Mouse (Mus musculus) bone marrow macrophage, adult 2 months (primary cell): Measurements from ENCODE around the gene Aff3. TPM values are rescaled to one million over a fixed set of nuclear protein-coding genes. Genes with fewer than 3 reads are reported as not detected.

Experiments used
- H3K27ac ChIP-seq: 2 replicates; pipeline ENCODE4 v1.5.1; 2012; ENCODE audit warnings: low read depth, low read length; ENCODE audit not compliant: insufficient read depth
- H3K4me1 ChIP-seq: 2 replicates; pipeline ENCODE4 v1.6.1; 2012; ENCODE audit warnings: low read length; ENCODE audit not compliant: control insufficient read depth, insufficient read depth
- H3K4me3 ChIP-seq: 2 replicates; pipeline ENCODE4 v1.5.1; 2012; ENCODE audit warnings: mild to moderate bottlenecking, low read length, moderate library complexity; ENCODE audit not compliant: insufficient read depth
- CTCF ChIP-seq: IDR thresholded peaks from 2 replicates; pipeline ENCODE4 v1.5.1; 2012; ENCODE audit warnings: low read depth, mild to moderate bottlenecking, low read length, moderate library complexity
- POLR2A ChIP-seq: IDR thresholded peaks from 2 replicates; pipeline ENCODE4 v1.6.1; 2012; ENCODE audit warnings: mild to moderate bottlenecking, low read depth, low read length, borderline replicate concordance
- polyA plus RNA-seq: library from polyadenylated mRNA; stranded (reverse); fragments of >200 nt; gene quantifications from 2 replicates; pipeline ENCODE4 v1.2.4, GENCODE M21; 2012; ENCODE audit not compliant: missing spikeins, insufficient read depth, insufficient read length

Aff3 gene
- polyA plus RNA-seq, 1 experiment: not detected

DNA sequence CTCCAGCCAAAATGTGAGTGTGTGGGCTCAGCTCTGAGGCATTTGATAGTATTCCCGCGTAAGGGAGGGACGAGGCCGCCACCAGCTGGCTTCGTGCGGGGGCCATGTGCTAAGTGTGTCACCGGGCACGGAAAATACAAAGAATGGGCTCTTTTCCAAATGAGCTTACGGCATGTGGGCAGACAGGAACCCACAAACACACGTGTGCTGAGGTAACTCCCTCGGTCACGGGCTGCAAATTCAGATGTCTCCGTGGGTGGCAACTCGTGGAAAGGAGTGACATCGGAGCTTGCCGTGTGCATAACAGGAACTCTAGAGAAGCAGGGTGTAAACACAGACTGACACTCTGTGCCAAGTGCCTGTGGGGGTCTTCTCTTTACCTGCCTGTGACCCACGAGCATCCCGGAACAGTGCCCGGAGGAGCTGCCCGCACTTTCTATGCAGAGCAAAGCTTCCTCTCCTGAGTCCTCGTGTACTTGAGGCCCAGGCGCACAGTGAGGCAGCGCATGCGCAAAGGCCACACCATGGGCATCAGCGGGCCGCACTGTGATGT lies 305.9 kb downstream of the Aff3 start:
- Histone ChIP-seq H3K4me3 (no peak overlapping the region), H3K27ac (no peak overlapping the region), H3K4me1 (no peaks in the 10 kb centered on the region)
- no peak for TF ChIP-seq CTCF

DNA sequence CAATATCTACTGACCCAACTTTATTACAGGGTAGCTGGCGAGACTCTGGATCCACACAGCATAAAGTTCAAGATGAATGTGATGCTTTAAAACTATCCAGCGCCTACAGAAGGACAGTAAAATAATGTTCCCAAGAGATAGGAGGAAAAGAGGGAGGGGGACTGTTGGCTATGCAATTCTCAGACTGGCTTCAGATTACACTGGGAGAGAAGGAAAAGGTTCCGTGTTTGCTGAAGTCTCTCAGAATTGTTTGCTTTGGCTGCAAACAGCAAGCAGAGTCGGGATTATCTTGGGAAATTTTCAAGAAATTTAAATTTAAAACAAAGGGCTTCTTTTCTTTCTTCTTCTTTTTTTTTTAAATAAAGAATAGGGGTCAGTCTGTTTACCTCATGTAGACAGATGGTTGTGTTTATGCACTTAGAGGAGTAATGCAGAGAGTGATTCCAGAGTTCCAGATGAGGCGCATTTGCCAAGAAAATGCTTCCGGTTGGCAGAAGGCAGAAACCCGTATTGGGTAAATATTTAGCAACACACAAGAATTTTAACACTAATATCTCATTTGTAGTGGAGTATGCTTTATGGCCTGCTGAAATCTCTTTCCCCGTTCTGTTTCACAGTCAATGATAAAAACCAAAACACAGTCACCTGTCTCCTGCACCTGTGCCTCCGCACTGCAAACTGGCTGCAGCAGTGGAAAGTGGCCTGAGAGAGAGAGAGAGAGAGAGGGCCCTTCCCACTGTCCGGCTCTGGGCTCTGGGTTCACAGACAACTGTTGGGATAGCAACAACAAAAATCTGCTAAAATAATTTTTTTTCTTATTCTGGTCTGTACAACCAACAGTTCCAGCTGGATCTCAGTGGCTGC lies 306.6 kb downstream of the Aff3 start:
- TF ChIP-seq CTCF: no peak
- no peak for TF ChIP-seq POLR2A
- H3K4me3 ChIP-seq: no peak overlapping the region
- no peak overlapping the region for H3K27ac ChIP-seq
- H3K4me1 ChIP-seq: no peaks in the 10 kb centered on the region

DNA sequence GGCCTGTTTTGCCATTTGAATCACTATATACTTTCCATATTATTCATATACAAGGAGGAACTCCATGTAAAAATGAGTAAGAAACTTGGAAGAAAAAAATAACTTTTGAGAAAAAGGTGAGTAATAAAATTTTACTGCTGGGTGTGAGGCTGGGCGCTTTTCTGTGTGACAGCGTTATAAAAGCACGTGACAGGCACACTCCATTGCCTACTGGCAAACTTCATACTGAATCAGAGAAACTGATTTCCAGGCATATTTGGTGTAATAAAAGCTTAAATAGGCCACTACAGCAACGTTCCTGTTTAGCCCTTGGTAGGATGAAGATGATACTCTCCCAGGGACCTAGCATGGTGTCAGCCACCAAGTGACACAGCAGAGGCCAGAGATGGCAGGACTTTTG lies 310.2 kb downstream of the Aff3 start:
- TF ChIP-seq POLR2A (no peak), CTCF (no peak)
- Histone ChIP-seq H3K27ac (no peak overlapping the region), H3K4me3 (no peak overlapping the region), H3K4me1 (no peaks in the 10 kb centered on the region)

GRCm38 (mm10) chr1:38347346-38347745 lies 317.4 kb downstream of the Aff3 start:
- Histone ChIP-seq H3K4me1 (no peaks in the 10 kb centered on the region), H3K27ac (no peak overlapping the region), H3K4me3 (no peak overlapping the region)
- TF ChIP-seq CTCF (no peak), POLR2A (no peak)

GRCm38 (mm10) chr1:38334206-38334605 lies 330.5 kb downstream of the Aff3 start:
- H3K4me3 ChIP-seq: no peak overlapping the region
- TF ChIP-seq POLR2A (no peak), CTCF (no peak)
- no peaks in the 10 kb centered on the region for H3K4me1 ChIP-seq
- no peak overlapping the region for H3K27ac ChIP-seq

DNA sequence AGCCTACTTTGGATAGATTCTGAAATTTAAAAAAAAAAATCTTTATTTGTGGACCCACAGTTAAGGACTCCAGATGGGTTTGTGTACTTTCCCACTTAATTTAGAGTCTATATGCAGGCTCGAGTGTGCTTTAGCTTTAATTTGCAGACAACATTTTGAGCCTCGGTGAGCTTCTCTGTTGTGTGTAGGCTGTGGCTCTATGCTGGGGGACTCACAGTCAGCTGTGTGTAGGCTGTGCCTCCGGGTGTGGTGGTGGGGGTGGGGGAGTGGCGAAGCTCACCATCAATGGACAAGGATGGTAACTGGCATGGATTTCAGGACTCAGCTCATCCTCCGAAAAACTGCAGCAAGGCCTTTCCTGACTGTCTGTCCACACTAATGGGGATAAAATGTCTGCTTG lies 331.8 kb downstream of the Aff3 start:
- Histone ChIP-seq H3K27ac (no peak overlapping the region), H3K4me3 (no peak overlapping the region), H3K4me1 (no peaks in the 10 kb centered on the region)
- TF ChIP-seq POLR2A: no peak
- TF ChIP-seq CTCF: no peak

DNA sequence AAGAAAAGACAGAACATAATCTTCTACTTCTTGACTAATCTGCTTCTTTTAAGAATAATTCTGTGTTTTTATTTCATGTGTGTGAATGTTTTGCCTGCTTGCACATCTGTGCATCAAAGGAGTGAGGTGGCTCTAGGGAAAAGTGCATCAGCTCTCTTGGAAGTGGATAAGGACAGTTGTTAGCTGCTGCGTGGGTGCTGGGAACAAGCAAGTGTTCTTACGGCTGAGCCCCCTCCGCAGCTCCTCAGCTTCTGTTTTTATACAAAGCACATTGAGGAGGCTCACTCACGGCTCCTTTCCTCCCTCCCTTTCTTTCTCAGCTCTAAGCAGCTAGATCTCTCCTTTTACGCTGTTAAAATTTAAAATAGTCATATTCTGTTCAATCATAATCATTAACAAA lies 340.5 kb downstream of the Aff3 start:
- Histone ChIP-seq H3K4me1 (no peaks in the 10 kb centered on the region), H3K27ac (no peak overlapping the region), H3K4me3 (no peak overlapping the region)

DNA sequence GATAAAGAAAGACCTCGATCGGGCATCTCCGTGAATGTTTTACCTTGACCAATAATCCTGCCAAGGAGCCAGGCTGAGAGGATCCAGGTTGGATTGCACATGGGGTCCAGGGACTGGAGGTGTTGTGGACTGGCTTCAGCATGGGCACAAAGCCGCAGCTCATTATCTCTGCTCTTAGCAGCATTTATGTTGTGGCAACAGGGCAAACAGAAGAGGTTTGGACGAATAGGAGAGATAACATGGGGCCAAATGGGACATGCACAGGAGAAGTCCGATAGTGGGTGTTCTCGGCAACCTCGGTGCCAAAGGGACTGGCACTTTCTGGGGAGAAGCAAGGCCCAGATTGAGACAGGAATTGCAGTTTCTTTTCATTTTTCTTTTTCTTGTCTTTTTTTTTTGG lies 342.9 kb downstream of the Aff3 start:
- Histone ChIP-seq H3K27ac (no peak overlapping the region), H3K4me1 (no peaks in the 10 kb centered on the region), H3K4me3 (no peak overlapping the region)
- TF ChIP-seq POLR2A (no peak), CTCF (no peak)

More for the DNA sequence above, 340.5 kb downstream of the Aff3 start:
- TF ChIP-seq POLR2A: no peak

DNA sequence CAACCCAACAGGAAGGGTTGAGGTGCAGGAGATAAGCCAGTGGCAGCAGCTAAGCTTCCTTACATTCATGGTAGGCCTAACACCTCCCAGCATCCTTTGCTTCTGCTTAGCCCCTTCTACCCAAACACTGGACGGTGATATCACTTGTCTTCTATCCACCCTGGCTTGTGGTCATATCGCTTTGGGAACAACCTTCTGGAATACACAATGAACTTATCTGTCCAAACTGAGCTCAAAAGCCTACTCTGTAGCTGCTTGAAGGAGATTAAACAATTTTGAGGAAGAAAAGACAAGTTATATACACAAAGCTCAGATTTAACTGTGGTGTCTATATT lies 343.8 kb downstream of the Aff3 start:
- TF ChIP-seq POLR2A: no peak
- no peak for TF ChIP-seq CTCF
- H3K27ac ChIP-seq: no peak overlapping the region
- no peaks in the 10 kb centered on the region for H3K4me1 ChIP-seq
- no peak overlapping the region for H3K4me3 ChIP-seq

DNA sequence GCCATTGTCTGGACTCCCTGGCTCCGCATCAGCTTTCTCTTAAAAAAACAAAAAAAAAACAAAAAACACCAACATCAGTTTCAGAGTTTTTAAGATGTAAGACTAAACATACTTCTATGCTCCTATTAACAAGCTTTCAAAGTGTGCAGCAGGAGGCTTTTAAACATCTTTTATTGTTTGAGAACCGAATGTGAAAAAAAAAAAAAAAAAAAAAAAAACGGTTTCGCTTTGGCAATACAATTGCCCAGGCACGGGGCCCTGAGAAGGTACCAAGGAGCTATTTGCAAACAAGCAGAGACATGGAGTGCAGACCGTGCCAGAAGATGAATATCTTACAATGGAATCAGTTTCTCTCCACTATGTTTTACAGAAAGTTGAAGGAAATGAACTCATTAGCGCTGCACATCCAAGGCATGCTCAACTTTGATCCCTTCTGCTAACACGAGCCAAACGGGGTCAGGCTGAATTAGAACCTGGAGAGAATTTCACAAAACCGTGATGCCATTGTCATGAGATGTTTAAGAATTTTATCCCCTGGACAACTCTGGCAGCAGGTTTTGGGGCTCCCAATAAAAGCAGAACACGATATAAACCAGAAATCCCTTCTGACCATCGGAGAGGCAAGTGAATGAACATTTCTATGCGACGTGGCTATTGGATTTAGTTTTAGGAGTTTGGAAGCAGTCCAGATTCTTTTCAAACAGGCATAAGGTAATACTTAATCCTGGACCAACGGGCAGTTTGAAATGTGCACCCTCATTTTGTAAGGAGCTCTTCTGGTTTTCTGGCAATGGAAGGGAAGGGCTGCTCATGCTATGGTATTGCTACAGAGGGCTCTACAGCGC lies 344.4 kb downstream of the Aff3 start:
- Histone ChIP-seq H3K27ac (no peak overlapping the region), H3K4me3 (no peak overlapping the region), H3K4me1 (no peaks in the 10 kb centered on the region)
- TF ChIP-seq POLR2A (no peak), CTCF (no peak)
